Mouse (Mus musculus) midbrain, postnatal 0 days (tissue): ENCODE measurements around the gene Foxn3. TPM values are rescaled to one million over a fixed set of nuclear protein-coding genes. Genes with fewer than 3 reads are reported as not detected.

Source experiments
- ATAC-seq: fragments of 200-750 bp; cut with Nextera tagmentation; 2 replicates; pipeline ENCODE4 v1.8.0; 2017; ENCODE audit warnings: moderate number of reproducible peaks, mild to moderate bottlenecking, moderate TSS enrichment, moderate library complexity; ENCODE audit not compliant: low FRiP score
- DNase-seq: peaks from one replicate; pipeline ENCODE4 v3.0.0-alpha.2; 2015; ENCODE audit warnings: low spot score
- H3K27ac ChIP-seq: fragments of 300-500 bp; sonication (generic); 2 replicates; pipeline ENCODE4 v1.5.1; 2014; ENCODE audit warnings: low read depth, mild to moderate bottlenecking, low read length, mixed read lengths
- H3K27me3 ChIP-seq: fragments of 300-500 bp; sonication (generic); 2 replicates; pipeline ENCODE4 v1.6.1; 2014; ENCODE audit warnings: low read length, control low read depth, mixed read lengths; ENCODE audit not compliant: insufficient read depth
- H3K36me3 ChIP-seq: fragments of 300-500 bp; sonication (generic); 2 replicates; pipeline ENCODE4 v1.6.1; 2014; ENCODE audit warnings: low read length, control low read depth, mixed read lengths; ENCODE audit not compliant: insufficient read depth
- H3K4me1 ChIP-seq: fragments of 300-500 bp; sonication (generic); 2 replicates; pipeline ENCODE4 v1.6.1; 2014; ENCODE audit warnings: mild to moderate bottlenecking, control low read depth, antibody characterized with exemption, low read length, mixed read lengths; ENCODE audit not compliant: insufficient read depth
- H3K4me2 ChIP-seq: fragments of 300-500 bp; sonication (generic); 2 replicates; pipeline ENCODE4 v1.6.1; 2014; ENCODE audit warnings: low read depth, mild to moderate bottlenecking, low read length, mixed read lengths; ENCODE audit not compliant: poor library complexity, severe bottlenecking
- H3K4me3 ChIP-seq: fragments of 300-500 bp; sonication (generic); 2 replicates; pipeline ENCODE4 v1.5.1; 2014; ENCODE audit warnings: low read depth, mild to moderate bottlenecking, low read length, moderate library complexity
- H3K9ac ChIP-seq: fragments of 300-500 bp; sonication (generic); replicated peaks from 2 replicates; pipeline ENCODE4 v1.6.1; 2014; ENCODE audit warnings: mild to moderate bottlenecking, low read length, moderate library complexity, mixed read lengths; ENCODE audit not compliant: poor library complexity, severe bottlenecking
- H3K9me3 ChIP-seq: fragments of 300-500 bp; sonication (generic); 2 replicates; pipeline ENCODE4 v1.6.1; 2016; ENCODE audit warnings: low read length, control low read depth
- CTCF ChIP-seq: IDR thresholded peaks from 2 replicates; pipeline ENCODE4 v1.5.1; 2016; ENCODE audit warnings: antibody characterized with exemption, mild to moderate bottlenecking
- WGBS: fragments of 180-500 bp; shearing (Covaris S2); extraction: QIAGEN DNeasy Blood & Tissue Kit; methylation state at CpG from one replicate; pipeline ENCODE4 v1.1.7; 2014; 5-methylcytosine and 5-hydroxymethylcytosine counted together
- polyA plus RNA-seq: library from polyadenylated mRNA; unstranded; fragments of >200 nt; fragmentation: Nextera tagmentation; extraction: Ambion mirVana; gene quantifications from 2 replicates; pipeline ENCODE4 v1.2.1, GENCODE M21; 2015
- total RNA-seq: library from RNA; depleted of rRNA; stranded (reverse); fragments of >200 nt; gene quantifications from 2 replicates; pipeline ENCODE4 v1.2.3, GENCODE M21; 2014; rRNA removed

Gene Foxn3
- 38.9 and 40.5 TPM in 2 replicates for total RNA-seq
- polyA plus RNA-seq = 60.4 and 72.7 TPM in 2 replicates

GRCm38 (mm10) chr12:99563219-99564059, at the start of gene Foxn3:
Gene Foxn3 (minus strand): TSS chr12:99563582.
- H3K4me1 ChIP-seq = peaks cover 7% of the 10 kb centered on the region
- TF ChIP-seq CTCF = no peak
- peak within 1 kb of the TSS; percentile 83 for H3K9ac ChIP-seq
- H3K9me3 ChIP-seq = no peaks in the 10 kb centered on the region
- peak within 1 kb of the TSS; percentile 88 for H3K4me3 ChIP-seq
- ATAC-seq (peak; percentile 87), DNase-seq (peak; percentile 77)
- peak within 1 kb of the TSS; percentile 84 for H3K27ac ChIP-seq
- H3K36me3 ChIP-seq = no peaks in the 10 kb centered on the region
- WGBS = under 1% methylated on average over 64 of the region's 66 CpGs
- H3K27me3 ChIP-seq = no peaks in the 10 kb centered on the region
- H3K4me2 ChIP-seq = peak within 1 kb of the TSS; percentile 67

- ATAC-seq = no peak
- no peaks in the 10 kb centered on the region for H3K4me1 ChIP-seq
- H3K27me3 ChIP-seq = no peaks in the 10 kb centered on the region
- no peak overlapping the region for H3K4me2 ChIP-seq
- no peak overlapping the region for H3K27ac ChIP-seq
- no peak for TF ChIP-seq CTCF
- DNase-seq = no peak
- no peak overlapping the region for H3K9ac ChIP-seq
- H3K9me3 ChIP-seq = no peaks in the 10 kb centered on the region
- H3K4me3 ChIP-seq = no peak overlapping the region
- H3K36me3 ChIP-seq = no peaks in the 10 kb centered on the region
- WGBS = 45% methylated on average over 9 of the region's 9 CpGs
These were observed 48.9 kb upstream of the Foxn3 start for GRCm38 (mm10) chr12:99612181-99612871.

GRCm38 (mm10) chr12:99610868-99611267, 47.5 kb upstream of the Foxn3 start:
- H3K4me1 ChIP-seq = no peaks in the 10 kb centered on the region
- H3K27me3 ChIP-seq = no peaks in the 10 kb centered on the region
- H3K9me3 ChIP-seq = no peaks in the 10 kb centered on the region
- ATAC-seq (no peak), DNase-seq (no peak)
- H3K4me2 ChIP-seq = no peak overlapping the region
- no peak overlapping the region for H3K27ac ChIP-seq
- no peak overlapping the region for H3K9ac ChIP-seq
- 95% methylated on average over 7 of the region's 7 CpGs for WGBS
- H3K4me3 ChIP-seq = no peak overlapping the region
- no peak for TF ChIP-seq CTCF
- H3K36me3 ChIP-seq = no peaks in the 10 kb centered on the region

GRCm38 (mm10) chr12:99610069-99610815, 46.9 kb upstream of the Foxn3 start:
- Histone ChIP-seq H3K4me2 (no peak overlapping the region), H3K36me3 (no peaks in the 10 kb centered on the region), H3K9ac (no peak overlapping the region), H3K4me1 (no peaks in the 10 kb centered on the region), H3K4me3 (no peak overlapping the region), H3K27me3 (no peaks in the 10 kb centered on the region), H3K27ac (no peak overlapping the region), H3K9me3 (no peaks in the 10 kb centered on the region)
- ATAC-seq = no peak
- no peak for TF ChIP-seq CTCF
- WGBS = 92% methylated on average over 16 of the region's 16 CpGs
- no peak for DNase-seq

- no peaks in the 10 kb centered on the region for H3K4me1 ChIP-seq
- 84% methylated on average over 5 of the region's 5 CpGs for WGBS
- DNase-seq (no peak), ATAC-seq (no peak)
- no peaks in the 10 kb centered on the region for H3K9me3 ChIP-seq
- H3K27me3 ChIP-seq = no peaks in the 10 kb centered on the region
- no peak for TF ChIP-seq CTCF
- H3K9ac ChIP-seq = no peak overlapping the region
- H3K27ac ChIP-seq = no peak overlapping the region
- H3K36me3 ChIP-seq = no peaks in the 10 kb centered on the region
- no peak overlapping the region for H3K4me3 ChIP-seq
- no peak overlapping the region for H3K4me2 ChIP-seq
These were observed 46.3 kb upstream of the Foxn3 start for GRCm38 (mm10) chr12:99609643-99610042.
